In the genomic region with DNA sequence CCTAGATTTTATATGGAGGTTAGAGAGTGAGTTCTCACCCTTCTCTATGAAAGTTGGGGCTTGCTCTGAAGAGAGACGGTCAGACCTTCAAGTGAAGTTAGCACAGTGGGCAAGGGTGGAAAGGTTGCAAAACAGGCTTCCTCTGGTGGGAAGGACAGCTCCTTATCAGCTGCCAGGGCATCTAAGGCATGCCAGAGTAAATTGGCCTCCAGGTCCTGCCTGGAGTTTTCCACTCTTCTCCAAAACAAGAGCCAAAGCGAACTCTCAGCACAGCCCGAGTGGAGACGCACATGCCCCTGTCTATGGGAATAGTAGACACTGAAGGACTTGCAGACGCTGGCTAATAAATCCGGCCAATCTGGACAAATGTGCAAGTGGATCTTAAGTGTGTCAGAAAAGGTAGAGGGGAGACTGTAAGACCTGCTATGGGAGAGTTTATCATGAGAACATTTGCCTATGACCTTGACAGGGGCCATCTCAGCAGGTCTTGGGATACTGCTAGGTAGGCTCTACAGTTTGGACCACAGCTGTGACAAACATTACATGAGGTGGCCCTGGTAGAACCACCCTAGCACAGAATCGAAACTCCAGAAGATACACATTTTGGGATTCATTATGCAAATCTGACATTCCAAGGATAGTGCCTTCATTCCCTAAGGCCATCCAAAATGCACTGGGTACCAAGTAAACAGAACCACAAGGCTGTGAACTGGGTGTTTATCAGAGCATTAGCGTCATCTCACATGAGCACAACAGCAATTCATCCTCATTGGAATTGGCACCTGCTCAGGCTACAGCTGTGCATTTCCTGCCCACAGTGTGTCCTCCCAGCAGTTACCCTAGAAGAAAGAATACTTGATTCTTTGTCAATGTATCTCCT, we compare ENCODE assay signal across 9 mouse cellular contexts. TPM values are rescaled to one million over a fixed set of nuclear protein-coding genes. Genes with fewer than 3 reads are reported as not detected.
DNase-seq lines count a peak whose midpoint lies in the region; ATAC-seq and TF ChIP-seq lines count a peak whose summit lies in the region.
"Had no signal": no experiment of that assay in that cellular context is flagged by ENCODE, and none has a peak within 500 bp of the region (broad histone marks: within the 10 kb centered on the region; RNA-seq: fewer than 3 reads in every experiment).

No protein-coding gene starts in this region.

- H3K4me2 ChIP-seq in intestine, embryonic 14.5 days (ENCODE audit: low read length), result no peak overlapping the region
- no peak overlapping the region for H3K4me2 ChIP-seq in intestine, postnatal 0 days (replicated peaks; ENCODE audit: low read depth)
- H3K4me2 ChIP-seq in neural tube, embryonic 11.5 days (ENCODE audit: low read depth), result no peak overlapping the region
- no peak overlapping the region for H3K4me2 ChIP-seq in neural tube, embryonic 15.5 days
- H3K4me2 ChIP-seq in hindbrain, embryonic 16.5 days (ENCODE audit: low read length), result no peak overlapping the region
- H3K4me2 ChIP-seq in stomach, embryonic 16.5 days (ENCODE audit: low read depth, low read length), result no peak overlapping the region

- 87% methylated on average over 8 of the region's 8 CpGs for WGBS in intestine, embryonic 14.5 days
- 77% methylated on average over 8 of the region's 8 CpGs for WGBS in intestine, postnatal 0 days
- WGBS in neural tube, embryonic 11.5 days, result 92% methylated on average over 8 of the region's 8 CpGs
- WGBS in neural tube, embryonic 15.5 days, result 89% methylated on average over 8 of the region's 8 CpGs
- 90% methylated on average over 8 of the region's 8 CpGs for WGBS in hindbrain, embryonic 16.5 days
- 83% methylated on average over 8 of the region's 8 CpGs for WGBS in stomach, embryonic 16.5 days

- no peaks in the 10 kb centered on the region for H3K4me1 ChIP-seq in intestine, embryonic 14.5 days (replicated peaks; ENCODE audit: control insufficient read depth, insufficient read depth, low read length)
- H3K4me1 ChIP-seq in intestine, postnatal 0 days (replicated peaks; ENCODE audit: control insufficient read depth, insufficient read depth, low read length), result no peaks in the 10 kb centered on the region
- H3K4me1 ChIP-seq in neural tube, embryonic 11.5 days (ENCODE audit: control insufficient read depth, insufficient read depth, low read length), result no peaks in the 10 kb centered on the region
- H3K4me1 ChIP-seq in neural tube, embryonic 15.5 days, result no peaks in the 10 kb centered on the region
- H3K4me1 ChIP-seq in hindbrain, embryonic 16.5 days (ENCODE audit: control insufficient read depth, insufficient read depth, low read depth, low read length), result no peaks in the 10 kb centered on the region
- no peaks in the 10 kb centered on the region for H3K4me1 ChIP-seq in stomach, embryonic 16.5 days (ENCODE audit: control insufficient read depth, insufficient read depth, low read length)

- peak; percentile 63 for ATAC-seq in intestine, embryonic 14.5 days (replicated peaks; ENCODE audit: low FRiP score, low TSS enrichment, low read depth)
- ATAC-seq in intestine, postnatal 0 days, result no peak
- ATAC-seq in neural tube, embryonic 11.5 days (ENCODE audit: insufficient read depth, low FRiP score, low TSS enrichment), result peak; percentile 31; the same call in 1 of the 2 replicates
- ATAC-seq in neural tube, embryonic 15.5 days (ENCODE audit: low FRiP score), result no peak
- ATAC-seq in hindbrain, embryonic 16.5 days, result 0 out of 2 replicates have a peak, but pooled peaks have one; percentile 21
- ATAC-seq in stomach, embryonic 16.5 days (ENCODE audit: insufficient read depth, low FRiP score), result 0 out of 2 replicates have a peak, but pooled peaks have one; percentile 15

- DNase-seq in intestine, embryonic 14.5 days (ENCODE audit: low spot score), result no peak
- DNase-seq in neural tube, embryonic 11.5 days (ENCODE audit: low spot score), result peak; percentile 18
- DNase-seq in gastrocnemius, postnatal 25 days, result no peak
- no peak for DNase-seq in heart, adult 11 months
- DNase-seq: cerebellum, postnatal 36 days had no signal

- H3K27ac ChIP-seq in intestine, embryonic 14.5 days (ENCODE audit: low read depth), result no peak overlapping the region
- H3K27ac ChIP-seq in intestine, postnatal 0 days (ENCODE audit: low read depth, low read length), result no peak overlapping the region
- H3K27ac ChIP-seq in neural tube, embryonic 11.5 days (ENCODE audit: low read depth, low read length), result no peak overlapping the region
- H3K27ac ChIP-seq in neural tube, embryonic 15.5 days (replicated peaks), result no peak overlapping the region
- H3K27ac ChIP-seq in hindbrain, embryonic 16.5 days (ENCODE audit: low read depth, low read length), result no peak overlapping the region
- H3K27ac ChIP-seq in stomach, embryonic 16.5 days (ENCODE audit: low read length), result peak overlapping the region; percentile 28; the same call in 1 of the 2 replicates

- no peak overlapping the region for H3K4me3 ChIP-seq in intestine, embryonic 14.5 days (ENCODE audit: low read depth, low read length)
- no peak overlapping the region for H3K4me3 ChIP-seq in intestine, postnatal 0 days (ENCODE audit: low read depth, low read length)
- no peak overlapping the region for H3K4me3 ChIP-seq in neural tube, embryonic 11.5 days (ENCODE audit: low read depth, low read length)
- no peak overlapping the region for H3K4me3 ChIP-seq in neural tube, embryonic 15.5 days (replicated peaks)
- H3K4me3 ChIP-seq in hindbrain, embryonic 16.5 days (ENCODE audit: low read length), result no peak overlapping the region
- H3K4me3 ChIP-seq in stomach, embryonic 16.5 days (replicated peaks; ENCODE audit: low read length), result no peak overlapping the region

- TF ChIP-seq CTCF in intestine, postnatal 0 days (IDR thresholded peaks at IDR 0.05; ENCODE audit: low read depth), result no peak

- H3K9ac ChIP-seq in intestine, embryonic 14.5 days (ENCODE audit: low read length), result no peak overlapping the region
- no peak overlapping the region for H3K9ac ChIP-seq in intestine, postnatal 0 days (ENCODE audit: low read depth, low read length)
- H3K9ac ChIP-seq in neural tube, embryonic 11.5 days (ENCODE audit: low read length), result no peak overlapping the region
- H3K9ac ChIP-seq in neural tube, embryonic 15.5 days (replicated peaks), result no peak overlapping the region
- no peak overlapping the region for H3K9ac ChIP-seq in hindbrain, embryonic 16.5 days (ENCODE audit: low read depth, low read length)
- no peak overlapping the region for H3K9ac ChIP-seq in stomach, embryonic 16.5 days (ENCODE audit: low read length)

- peaks cover 49% of the 10 kb centered on the region for H3K36me3 ChIP-seq in intestine, embryonic 14.5 days (ENCODE audit: control insufficient read depth, insufficient read depth, low read length)
- peaks cover 33% of the 10 kb centered on the region for H3K36me3 ChIP-seq in intestine, postnatal 0 days (ENCODE audit: control insufficient read depth, insufficient read depth)
- peaks cover 19% of the 10 kb centered on the region for H3K36me3 ChIP-seq in neural tube, embryonic 11.5 days (ENCODE audit: control insufficient read depth, insufficient read depth, low read length)
- peaks cover 52% of the 10 kb centered on the region for H3K36me3 ChIP-seq in neural tube, embryonic 15.5 days
- H3K36me3 ChIP-seq in hindbrain, embryonic 16.5 days (ENCODE audit: control insufficient read depth, insufficient read depth, low read length), result peaks cover 34% of the 10 kb centered on the region
- peaks cover 12% of the 10 kb centered on the region; the same call in 1 of the 2 replicates for H3K36me3 ChIP-seq in stomach, embryonic 16.5 days (ENCODE audit: control insufficient read depth, insufficient read depth, low read length)

- no peaks in the 10 kb centered on the region for H3K9me3 ChIP-seq in intestine, embryonic 14.5 days (ENCODE audit: control insufficient read depth, low read length)
- H3K9me3 ChIP-seq in intestine, postnatal 0 days (ENCODE audit: control insufficient read depth), result no peaks in the 10 kb centered on the region
- H3K9me3 ChIP-seq in neural tube, embryonic 11.5 days (ENCODE audit: control insufficient read depth, low read length), result no peaks in the 10 kb centered on the region
- no peaks in the 10 kb centered on the region for H3K9me3 ChIP-seq in neural tube, embryonic 15.5 days (replicated peaks)
- no peaks in the 10 kb centered on the region for H3K9me3 ChIP-seq in hindbrain, embryonic 16.5 days (ENCODE audit: control insufficient read depth, low read length)
- no peaks in the 10 kb centered on the region for H3K9me3 ChIP-seq in stomach, embryonic 16.5 days (replicated peaks; ENCODE audit: control insufficient read depth, low read length)

- no peaks in the 10 kb centered on the region for H3K27me3 ChIP-seq in intestine, embryonic 14.5 days (replicated peaks; ENCODE audit: control insufficient read depth, insufficient read depth, low read length)
- H3K27me3 ChIP-seq in intestine, postnatal 0 days (replicated peaks; ENCODE audit: control insufficient read depth, insufficient read depth, low read length), result no peaks in the 10 kb centered on the region
- no peaks in the 10 kb centered on the region for H3K27me3 ChIP-seq in neural tube, embryonic 11.5 days (ENCODE audit: control insufficient read depth, insufficient read depth, low read length)
- H3K27me3 ChIP-seq in neural tube, embryonic 15.5 days (replicated peaks), result no peaks in the 10 kb centered on the region
- H3K27me3 ChIP-seq in hindbrain, embryonic 16.5 days (replicated peaks; ENCODE audit: control insufficient read depth, insufficient read depth, low read length), result no peaks in the 10 kb centered on the region
- no peaks in the 10 kb centered on the region for H3K27me3 ChIP-seq in stomach, embryonic 16.5 days (ENCODE audit: control insufficient read depth, insufficient read depth, low read length)

RNA-seq across cellular contexts. Expression of gene Hmgcs1, which starts 19.4 kb away (rescaled TPM):
- polyA plus RNA-seq in intestine, embryonic 14.5 days (2014; fragmentation: Nextera tagmentation; extraction: Ambion mirVana), result 218 and 236 TPM in 2 replicates
- polyA plus RNA-seq in intestine, postnatal 0 days (2015; fragmentation: Nextera tagmentation; extraction: Ambion mirVana), result 54.5 and 63.0 TPM in 2 replicates
- 430 and 450 TPM in 2 replicates for polyA plus RNA-seq in neural tube, embryonic 11.5 days (2014; fragmentation: Nextera tagmentation; extraction: Ambion mirVana)
- polyA plus RNA-seq in neural tube, embryonic 15.5 days (2015; fragmentation: Nextera tagmentation; extraction: Ambion mirVana), result 443 and 497 TPM in 2 replicates
- 567 and 577 TPM in 2 replicates for polyA plus RNA-seq in hindbrain, embryonic 16.5 days (2015; fragmentation: Nextera tagmentation; extraction: Ambion mirVana)
- polyA plus RNA-seq in stomach, embryonic 16.5 days (2015; fragmentation: Nextera tagmentation; extraction: Ambion mirVana), result 209 and 223 TPM in 2 replicates
- 10 to 100 TPM; 30.7 to 30.9 TPM for total RNA-seq in gastrocnemius, postnatal 25 days (2021)

RNA-seq across cellular contexts. Expression of gene Nim1k, which starts 46.1 kb away (rescaled TPM):
- polyA plus RNA-seq in intestine, embryonic 14.5 days (2014; fragmentation: Nextera tagmentation; extraction: Ambion mirVana), result 0.58 and 0.76 TPM in 2 replicates
- 0.48 and 0.53 TPM in 2 replicates for polyA plus RNA-seq in intestine, postnatal 0 days (2015; fragmentation: Nextera tagmentation; extraction: Ambion mirVana)
- polyA plus RNA-seq in neural tube, embryonic 11.5 days (2014; fragmentation: Nextera tagmentation; extraction: Ambion mirVana), result 1.3 and 1.7 TPM in 2 replicates
- polyA plus RNA-seq in neural tube, embryonic 15.5 days (2015; fragmentation: Nextera tagmentation; extraction: Ambion mirVana), result 5.1 and 6.1 TPM in 2 replicates
- 6.7 and 7.5 TPM in 2 replicates for polyA plus RNA-seq in hindbrain, embryonic 16.5 days (2015; fragmentation: Nextera tagmentation; extraction: Ambion mirVana)
- 0.75 and 0.77 TPM in 2 replicates for polyA plus RNA-seq in stomach, embryonic 16.5 days (2015; fragmentation: Nextera tagmentation; extraction: Ambion mirVana)
- 1 to 10 TPM; 1.1 to 1.3 TPM for total RNA-seq in gastrocnemius, postnatal 25 days (2021)

Comparison
In these comparisons a context has a peak if more than half of its experiments do, and no peak if none do; other contexts are left out.
1. ATAC-seq: peak in intestine, embryonic 14.5 days (single experiment), neural tube, embryonic 11.5 days (single experiment), hindbrain, embryonic 16.5 days (single experiment) and stomach, embryonic 16.5 days (single experiment); none in intestine, postnatal 0 days (single experiment) and neural tube, embryonic 15.5 days (single experiment).